Mouse (Mus musculus) adrenal gland, postnatal 14 days (tissue): ENCODE measurements around the gene Capn8. TPM values are rescaled to one million over a fixed set of nuclear protein-coding genes. Genes with fewer than 3 reads are reported as not detected.

Experiments used
- DNase-seq: peaks from one replicate; pipeline ENCODE4 v3.0.0; 2021; ENCODE audit warnings: mixed read lengths
- total RNA-seq: library from RNA; stranded (reverse); gene quantifications from 2 replicates; pipeline ENCODE4 v1.2.3, GENCODE M21; 2021

Capn8 gene
- total RNA-seq, 1 experiment from 2014 or later = 0.15 TPM

- DNase-seq = no peak
Measured at GRCm38 (mm10) chr1:182679582-182679981, 114.8 kb downstream of the Capn8 start.

Other genes starting within 250 kb of the Capn8 start
- 33.2 and 35.1 TPM in 2 replicates for gene Fbxo28, start 223.4 kb upstream of the Capn8 start, total RNA-seq
- 23.0 and 23.6 TPM in 2 replicates for gene Trp53bp2, start 155.8 kb upstream of the Capn8 start, total RNA-seq
- gene Capn2, start 47.4 kb upstream of the Capn8 start, total RNA-seq = 72.2 and 78.0 TPM in 2 replicates
- gene Ccdc185, start 184.2 kb downstream of the Capn8 start, total RNA-seq = not detected in 2 replicates
- gene Susd4, start 198.9 kb downstream of the Capn8 start, total RNA-seq = 2.0 and 2.5 TPM in 2 replicates